Mouse (Mus musculus) midbrain, postnatal 0 days (tissue): ENCODE data around the gene Urad. TPM values are rescaled to one million over a fixed set of nuclear protein-coding genes. Genes with fewer than 3 reads are reported as not detected.
A peak's percentile ranks its signal among the peaks of the same experiment; 100 is the strongest.

Source experiments
- ATAC-seq: fragments of 200-750 bp; cut with Nextera tagmentation; 2 replicates; pipeline ENCODE4 v1.8.0; 2017; ENCODE audit warnings: moderate number of reproducible peaks, mild to moderate bottlenecking, moderate TSS enrichment, moderate library complexity; ENCODE audit not compliant: low FRiP score
- DNase-seq: peaks from one replicate; pipeline ENCODE4 v3.0.0-alpha.2; 2015; ENCODE audit warnings: low spot score
- H3K27ac ChIP-seq: fragments of 300-500 bp; sonication (generic); 2 replicates; pipeline ENCODE4 v1.5.1; 2014; ENCODE audit warnings: low read depth, mild to moderate bottlenecking, low read length, mixed read lengths
- H3K27me3 ChIP-seq: fragments of 300-500 bp; sonication (generic); 2 replicates; pipeline ENCODE4 v1.6.1; 2014; ENCODE audit warnings: low read length, control low read depth, mixed read lengths; ENCODE audit not compliant: insufficient read depth
- H3K36me3 ChIP-seq: fragments of 300-500 bp; sonication (generic); 2 replicates; pipeline ENCODE4 v1.6.1; 2014; ENCODE audit warnings: low read length, control low read depth, mixed read lengths; ENCODE audit not compliant: insufficient read depth
- H3K4me1 ChIP-seq: fragments of 300-500 bp; sonication (generic); 2 replicates; pipeline ENCODE4 v1.6.1; 2014; ENCODE audit warnings: mild to moderate bottlenecking, control low read depth, antibody characterized with exemption, low read length, mixed read lengths; ENCODE audit not compliant: insufficient read depth
- H3K4me2 ChIP-seq: fragments of 300-500 bp; sonication (generic); 2 replicates; pipeline ENCODE4 v1.6.1; 2014; ENCODE audit warnings: low read depth, mild to moderate bottlenecking, low read length, mixed read lengths; ENCODE audit not compliant: poor library complexity, severe bottlenecking
- H3K4me3 ChIP-seq: fragments of 300-500 bp; sonication (generic); 2 replicates; pipeline ENCODE4 v1.5.1; 2014; ENCODE audit warnings: low read depth, mild to moderate bottlenecking, low read length, moderate library complexity
- H3K9ac ChIP-seq: fragments of 300-500 bp; sonication (generic); replicated peaks from 2 replicates; pipeline ENCODE4 v1.6.1; 2014; ENCODE audit warnings: mild to moderate bottlenecking, low read length, moderate library complexity, mixed read lengths; ENCODE audit not compliant: poor library complexity, severe bottlenecking
- H3K9me3 ChIP-seq: fragments of 300-500 bp; sonication (generic); 2 replicates; pipeline ENCODE4 v1.6.1; 2016; ENCODE audit warnings: low read length, control low read depth
- CTCF ChIP-seq: IDR thresholded peaks from 2 replicates; pipeline ENCODE4 v1.5.1; 2016; ENCODE audit warnings: antibody characterized with exemption, mild to moderate bottlenecking
- WGBS: fragments of 180-500 bp; shearing (Covaris S2); extraction: QIAGEN DNeasy Blood & Tissue Kit; methylation state at CpG from one replicate; pipeline ENCODE4 v1.1.7; 2014; 5-methylcytosine and 5-hydroxymethylcytosine counted together
- polyA plus RNA-seq: library from polyadenylated mRNA; unstranded; fragments of >200 nt; fragmentation: Nextera tagmentation; extraction: Ambion mirVana; gene quantifications from 2 replicates; pipeline ENCODE4 v1.2.1, GENCODE M21; 2015
- total RNA-seq: library from RNA; depleted of rRNA; stranded (reverse); fragments of >200 nt; gene quantifications from 2 replicates; pipeline ENCODE4 v1.2.3, GENCODE M21; 2014

Gene Urad
- total and polyA plus RNA-seq, 2 experiments from 2014 or later, result not detected

DNA sequence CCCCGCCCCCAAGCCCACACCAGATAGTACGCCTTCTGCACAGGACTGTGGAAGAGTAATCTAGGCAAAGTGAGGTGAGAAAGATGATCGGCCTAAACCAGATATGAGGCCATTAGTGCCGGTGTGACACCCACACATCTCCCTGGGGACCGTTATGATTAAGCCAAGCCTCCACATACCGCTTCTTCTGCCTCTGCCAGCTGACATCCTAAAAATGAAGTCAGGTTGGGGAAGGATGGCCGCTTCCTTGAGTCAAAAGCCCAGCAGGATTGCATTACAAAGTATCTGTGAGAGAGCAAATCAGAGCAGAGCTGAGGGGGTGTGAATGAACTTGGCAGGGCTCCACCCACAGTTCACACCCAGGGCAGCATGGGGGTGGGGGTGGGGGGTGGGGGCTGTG, 10.5 kb upstream of the Urad start:
- Histone ChIP-seq H3K9ac (no peak overlapping the region), H3K4me3 (no peak overlapping the region), H3K27me3 (no peaks in the 10 kb centered on the region), H3K4me1 (no peaks in the 10 kb centered on the region), H3K36me3 (no peaks in the 10 kb centered on the region), H3K9me3 (no peaks in the 10 kb centered on the region), H3K4me2 (no peak overlapping the region), H3K27ac (no peak overlapping the region)
- WGBS, result 49% methylated on average over 7 of the region's 7 CpGs
- peak; percentile 11 for DNase-seq
- no peak for ATAC-seq
- TF ChIP-seq CTCF, result no peak

DNA sequence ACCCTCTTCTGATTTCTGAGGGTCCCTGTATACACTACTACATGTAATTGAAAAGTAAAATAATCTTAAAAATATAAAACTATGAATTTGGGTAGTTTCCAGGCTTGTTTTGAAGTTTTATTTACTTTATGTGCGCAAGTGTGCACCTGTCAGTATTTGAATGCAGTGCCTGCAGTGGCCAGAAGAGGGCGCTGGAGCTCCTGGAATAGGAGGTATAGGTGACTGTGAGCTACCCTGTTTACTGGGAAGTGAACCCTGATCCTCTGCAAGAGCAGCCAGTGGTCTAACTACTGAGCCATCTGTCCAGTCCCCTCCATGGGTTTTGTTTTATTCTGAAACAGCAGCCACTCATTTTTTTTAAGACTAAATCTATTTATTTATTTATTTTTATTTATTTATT, 9.3 kb upstream of the Urad start:
- H3K27ac ChIP-seq, result no peak overlapping the region
- H3K36me3 ChIP-seq, result no peaks in the 10 kb centered on the region
- 43% methylated on average over 2 of the region's 2 CpGs for WGBS
- no peak overlapping the region for H3K9ac ChIP-seq
- H3K4me2 ChIP-seq, result no peak overlapping the region
- TF ChIP-seq CTCF, result peak; percentile 77
- H3K4me1 ChIP-seq, result no peaks in the 10 kb centered on the region
- DNase-seq, result peak; percentile 40
- H3K9me3 ChIP-seq, result no peaks in the 10 kb centered on the region
- no peaks in the 10 kb centered on the region for H3K27me3 ChIP-seq
- ATAC-seq, result no peak
- H3K4me3 ChIP-seq, result no peak overlapping the region

DNA sequence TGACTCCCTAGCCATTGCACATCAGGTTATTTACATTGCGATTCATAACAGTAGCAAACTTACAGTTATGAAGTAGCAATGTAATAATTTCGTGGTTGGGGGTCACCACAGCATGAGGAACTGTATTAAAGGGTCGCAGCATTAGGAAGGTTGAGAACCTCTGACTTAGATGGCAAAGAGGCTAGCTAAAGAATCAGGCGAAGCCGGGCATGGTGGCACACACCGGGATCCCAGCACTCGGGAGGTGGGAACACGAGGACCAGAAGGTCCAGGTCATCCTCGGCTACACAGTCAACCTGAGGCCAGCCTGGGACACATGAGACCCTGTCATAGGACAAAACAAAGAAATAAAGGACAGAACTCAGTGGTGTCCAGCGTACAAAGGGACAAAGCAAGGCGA, 7.7 kb upstream of the Urad start:
- no peak for DNase-seq
- H3K27me3 ChIP-seq, result no peaks in the 10 kb centered on the region
- no peak overlapping the region for H3K4me3 ChIP-seq
- no peak overlapping the region for H3K9ac ChIP-seq
- H3K4me2 ChIP-seq, result no peak overlapping the region
- H3K9me3 ChIP-seq, result no peaks in the 10 kb centered on the region
- H3K36me3 ChIP-seq, result no peaks in the 10 kb centered on the region
- H3K27ac ChIP-seq, result no peak overlapping the region
- WGBS, result 83% methylated on average over 11 of the region's 11 CpGs
- TF ChIP-seq CTCF, result no peak
- ATAC-seq, result no peak
- H3K4me1 ChIP-seq, result no peaks in the 10 kb centered on the region

DNA sequence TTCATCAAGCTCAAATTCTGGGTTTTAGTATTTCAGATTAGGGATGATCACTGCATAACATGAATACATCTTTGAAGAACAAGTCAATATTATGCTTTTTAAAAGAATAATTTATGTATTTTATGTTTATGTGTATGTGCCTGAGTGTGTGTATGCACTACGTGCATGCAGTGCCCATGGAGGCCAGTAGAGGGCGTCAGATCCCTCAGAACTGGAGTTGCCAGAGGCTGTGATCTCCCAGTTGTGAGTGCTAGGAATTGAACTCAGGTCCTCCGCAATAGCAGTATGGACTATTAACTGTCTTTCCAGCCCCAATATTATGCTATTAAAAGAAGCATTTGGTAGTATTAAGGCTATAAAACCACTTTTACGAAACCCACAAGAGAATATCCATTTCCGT, 5.4 kb upstream of the Urad start:
- H3K9ac ChIP-seq, result no peak overlapping the region
- no peaks in the 10 kb centered on the region for H3K4me1 ChIP-seq
- peak; percentile 40 for TF ChIP-seq CTCF
- H3K4me3 ChIP-seq, result no peak overlapping the region
- ATAC-seq (no peak), DNase-seq (no peak)
- no peaks in the 10 kb centered on the region for H3K36me3 ChIP-seq
- peaks cover 5% of the 10 kb centered on the region for H3K27me3 ChIP-seq
- no peak overlapping the region for H3K4me2 ChIP-seq
- H3K9me3 ChIP-seq, result no peaks in the 10 kb centered on the region
- 86% methylated on average over 5 of the region's 5 CpGs for WGBS
- no peak overlapping the region for H3K27ac ChIP-seq

DNA sequence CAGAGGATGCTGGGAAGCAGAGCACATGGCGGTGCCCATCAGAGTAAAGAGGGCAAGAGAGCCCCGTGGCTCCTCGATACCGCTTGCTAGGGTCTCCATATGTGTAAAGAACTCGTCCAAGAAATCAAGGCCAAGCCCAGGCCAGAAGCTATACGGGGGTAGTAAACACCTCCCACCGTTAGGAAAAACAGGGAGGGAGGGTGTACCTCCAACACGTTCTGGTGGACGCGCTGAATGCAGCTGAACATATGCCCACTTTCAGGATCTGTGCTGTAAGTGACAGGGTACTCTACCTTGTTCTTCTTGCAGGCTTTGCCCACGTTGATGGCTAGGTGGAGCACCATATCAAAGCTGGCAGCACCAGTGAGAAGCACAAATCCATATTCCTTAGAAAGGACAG, 3.7 kb upstream of the Urad start:
- H3K27ac ChIP-seq, result no peak overlapping the region
- no peaks in the 10 kb centered on the region for H3K36me3 ChIP-seq
- DNase-seq (no peak), ATAC-seq (no peak)
- H3K27me3 ChIP-seq, result peaks cover 13% of the 10 kb centered on the region
- WGBS, result 79% methylated on average over 11 of the region's 11 CpGs
- no peak for TF ChIP-seq CTCF
- no peaks in the 10 kb centered on the region for H3K4me1 ChIP-seq
- H3K4me3 ChIP-seq, result no peak overlapping the region
- no peaks in the 10 kb centered on the region for H3K9me3 ChIP-seq
- H3K9ac ChIP-seq, result no peak overlapping the region
- no peak overlapping the region for H3K4me2 ChIP-seq

DNA sequence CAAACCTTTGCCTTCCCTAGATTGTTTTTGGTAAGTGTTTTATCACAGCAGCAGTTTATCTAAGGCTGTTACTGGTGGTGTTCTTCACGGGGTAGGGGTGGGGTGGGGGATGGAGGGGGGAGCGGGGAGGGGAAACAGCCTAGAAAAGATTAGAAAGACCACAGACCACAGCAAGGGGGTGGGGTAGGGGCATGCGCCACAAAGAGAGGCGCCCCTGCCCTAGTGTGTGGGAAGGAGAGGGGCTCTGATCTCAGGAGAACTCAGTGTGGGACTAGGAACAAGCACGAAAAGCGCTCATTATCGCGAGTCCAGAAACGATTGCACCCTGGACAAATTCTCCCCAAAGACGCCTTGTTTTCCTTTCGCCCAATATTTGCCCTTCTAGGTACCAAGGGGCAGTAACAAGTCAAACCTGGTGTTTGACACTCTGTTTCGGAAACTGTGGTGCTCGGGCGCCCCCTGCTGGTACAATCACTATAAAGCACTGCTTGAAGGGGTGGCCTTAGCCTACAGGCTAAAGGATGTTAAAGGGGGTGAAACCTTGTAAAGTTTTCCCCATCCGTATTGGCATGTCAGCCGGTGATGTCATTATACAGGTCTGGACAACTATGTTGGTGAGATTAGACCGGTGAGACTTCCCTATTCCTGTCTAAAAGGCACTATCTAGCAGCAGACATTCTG, 1.1 kb upstream of the Urad start:
- Histone ChIP-seq H3K9ac (no peak overlapping the region), H3K27me3 (peaks cover 21% of the 10 kb centered on the region), H3K27ac (no peak overlapping the region), H3K9me3 (no peaks in the 10 kb centered on the region), H3K36me3 (no peaks in the 10 kb centered on the region), H3K4me2 (no peak overlapping the region), H3K4me3 (no peak overlapping the region), H3K4me1 (no peaks in the 10 kb centered on the region)
- no peak for ATAC-seq
- TF ChIP-seq CTCF, result peak; percentile 82
- 20% methylated on average over 16 of the region's 17 CpGs for WGBS
- DNase-seq, result peak; percentile 55
